Mouse (Mus musculus) layer of hippocampus, adult 2 months (tissue): ENCODE results near the gene Gjd3. TPM values are rescaled to one million over a fixed set of nuclear protein-coding genes. Genes with fewer than 3 reads are reported as not detected.

ENCODE experiments used
- DNase-seq, 2 experiments: peaks; one replicate each; pipeline ENCODE4 v3.0.0; 2022; ENCODE audit warnings: low spot score in 2 of 2
- H3K27ac ChIP-seq: fragments of 200-600 bp; 2 replicates; pipeline ENCODE4 v1.8.1; 2022
- H3K4me3 ChIP-seq: fragments of 200-600 bp; 2 replicates; pipeline ENCODE4 v1.8.1; 2022; ENCODE audit warnings: mild to moderate bottlenecking
- CTCF ChIP-seq: fragments of 200-600 bp; conservative IDR thresholded peaks from 2 replicates; pipeline ENCODE4 v1.8.1; 2022; ENCODE audit warnings: antibody characterized with exemption, mild to moderate bottlenecking, moderate library complexity
- total RNA-seq, 2 experiments: library from RNA; stranded (reverse); gene quantifications; 2 replicates each; pipeline ENCODE4 v1.2.3; 2021

Gjd3 gene
- total RNA-seq, 2 experiments from 2014 or later: 1.3 to 2.0 TPM

- Histone ChIP-seq H3K27ac (no peak overlapping the region), H3K4me3 (no peak overlapping the region)
- peak; percentile 91 for TF ChIP-seq CTCF
- DNase-seq: peak; percentile 74 to 84
Measured at GRCm38 (mm10) chr11:98974871-98975719, 7.7 kb downstream of the Gjd3 start.

- DNase-seq: no peak
- TF ChIP-seq CTCF: no peak
- Histone ChIP-seq H3K4me3 (no peak overlapping the region), H3K27ac (no peak overlapping the region)
Measured at GRCm38 (mm10) chr11:98974213-98974612, 8.6 kb downstream of the Gjd3 start.

GRCm38 (mm10) chr11:98973584-98973983 lies 9.2 kb downstream of the Gjd3 start:
- no peak overlapping the region for H3K27ac ChIP-seq
- no peak for DNase-seq
- TF ChIP-seq CTCF: no peak
- no peak overlapping the region for H3K4me3 ChIP-seq

- no peak for DNase-seq
- no peak overlapping the region for H3K27ac ChIP-seq
- TF ChIP-seq CTCF: no peak
- no peak overlapping the region for H3K4me3 ChIP-seq
Measured at GRCm38 (mm10) chr11:98972801-98973360, 9.9 kb downstream of the Gjd3 start.

GRCm38 (mm10) chr11:98972215-98972614 lies 10.6 kb downstream of the Gjd3 start:
- Histone ChIP-seq H3K27ac (no peak overlapping the region), H3K4me3 (no peak overlapping the region)
- TF ChIP-seq CTCF: peak; percentile 93
- DNase-seq: peak; percentile 71 to 90

GRCm38 (mm10) chr11:98971316-98972031 lies 11.3 kb downstream of the Gjd3 start:
- Histone ChIP-seq H3K4me3 (no peak overlapping the region), H3K27ac (no peak overlapping the region)
- peak in 1 of 2 experiments; percentile 59 for DNase-seq
- TF ChIP-seq CTCF: no peak

GRCm38 (mm10) chr11:98970191-98970925 lies 12.5 kb downstream of the Gjd3 start:
- H3K27ac ChIP-seq: peak overlapping the region; percentile 40; the same call in 1 of the 2 replicates
- no peak for TF ChIP-seq CTCF
- no peak overlapping the region for H3K4me3 ChIP-seq
- no peak for DNase-seq

- peak; percentile 83 to 87 for DNase-seq
- Histone ChIP-seq H3K27ac (peak overlapping the region; percentile 40; the same call in 1 of the 2 replicates), H3K4me3 (no peak overlapping the region)
- no peak for TF ChIP-seq CTCF
Measured at GRCm38 (mm10) chr11:98969496-98969927, 13.3 kb downstream of the Gjd3 start.

- no peak for TF ChIP-seq CTCF
- Histone ChIP-seq H3K4me3 (no peak overlapping the region), H3K27ac (peak overlapping the region; percentile 15; the same call in 1 of the 2 replicates)
- no peak for DNase-seq
Measured at GRCm38 (mm10) chr11:98968716-98969495, 13.9 kb downstream of the Gjd3 start.

- no peak for DNase-seq
- TF ChIP-seq CTCF: no peak
- H3K4me3 ChIP-seq: no peak overlapping the region
- no peak overlapping the region; the same call in 1 of the 2 replicates for H3K27ac ChIP-seq
Measured at GRCm38 (mm10) chr11:98968079-98968478, 14.7 kb downstream of the Gjd3 start.

GRCm38 (mm10) chr11:98966499-98967141 lies 16.2 kb downstream of the Gjd3 start:
- H3K27ac ChIP-seq: peak overlapping the region; percentile 64; the same call in 1 of the 2 replicates
- peak; percentile 73 to 81 for DNase-seq

More at GRCm38 (mm10) chr11:98966499-98967141, 16.2 kb downstream of the Gjd3 start:
- peak; percentile 67 for TF ChIP-seq CTCF
- no peak overlapping the region for H3K4me3 ChIP-seq
